Mouse (Mus musculus) ES-Bruce4 (cell line): Measurements from ENCODE around the gene Xrcc3.

Experiments used
- CTCF ChIP-seq: IDR thresholded peaks from one replicate; pipeline ENCODE4 v1.8.1; 2011; ENCODE audit warnings: low read depth, low read length
- EP300 ChIP-seq: IDR thresholded peaks from 2 replicates; pipeline ENCODE4 v1.6.1; 2011; ENCODE audit warnings: low read depth, low read length; ENCODE audit not compliant: insufficient read depth
- POLR2A ChIP-seq: IDR thresholded peaks from one replicate; pipeline ENCODE4 v1.8.1; 2011; ENCODE audit warnings: low read length; ENCODE audit not compliant: insufficient read depth

GRCm38 (mm10) chr12:111758381-111759175, 55.1 kb downstream of the Xrcc3 start, which contains the start of gene Klc1:
- TF ChIP-seq EP300 (no peak), POLR2A (peak; percentile 58), CTCF (no peak)
